Mouse (Mus musculus): ENCODE results near the gene Hsd17b2. TPM values are rescaled to one million over a fixed set of nuclear protein-coding genes. Genes with fewer than 3 reads are reported as not detected.

Gene Hsd17b2
- polyA plus RNA-seq, 1 experiment from 2014 or later = not detected

DNA sequence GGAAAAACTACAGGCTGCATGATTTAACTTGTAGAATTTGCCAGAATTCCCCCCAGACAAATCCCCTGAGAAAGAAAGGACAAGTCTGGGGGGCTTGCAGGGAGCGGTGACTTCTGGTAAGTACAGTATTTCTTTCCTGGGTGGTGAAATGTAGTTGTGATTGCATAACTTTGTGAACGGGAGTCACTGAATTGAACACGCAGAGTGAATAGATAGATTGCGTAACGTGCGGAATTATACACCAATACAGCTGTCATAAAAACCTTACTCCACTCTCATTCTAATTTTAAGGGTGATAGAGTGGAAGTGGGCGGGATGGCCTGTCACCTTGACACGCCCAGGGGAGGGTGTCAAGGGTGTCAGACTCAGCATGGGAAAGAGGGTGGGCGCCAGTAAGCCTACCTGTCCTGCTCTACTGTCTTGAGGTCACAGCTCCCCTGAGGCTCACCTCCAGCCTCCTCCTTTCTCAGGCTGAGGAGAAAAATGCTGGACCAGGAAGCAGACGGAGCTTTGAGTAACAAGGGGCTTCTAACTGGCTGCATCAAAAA, 17.7 kb upstream of the Hsd17b2 start:
- DNase-seq (ENCODE audit: low spot score) = no peak
- no peaks in the 10 kb centered on the region for H3K9me3 ChIP-seq
- H3K27me3 ChIP-seq (replicated peaks; ENCODE audit: low read depth, poor library complexity, severe bottlenecking) = no peaks in the 10 kb centered on the region
- H3K4me3 ChIP-seq = no peak overlapping the region
- H3K27ac ChIP-seq (replicated peaks) = no peak overlapping the region
- H3K4me1 ChIP-seq = peaks cover 21% of the 10 kb centered on the region
- WGBS = 88% methylated on average over 10 of the region's 10 CpGs
- H3K36me3 ChIP-seq (replicated peaks) = no peaks in the 10 kb centered on the region

DNA sequence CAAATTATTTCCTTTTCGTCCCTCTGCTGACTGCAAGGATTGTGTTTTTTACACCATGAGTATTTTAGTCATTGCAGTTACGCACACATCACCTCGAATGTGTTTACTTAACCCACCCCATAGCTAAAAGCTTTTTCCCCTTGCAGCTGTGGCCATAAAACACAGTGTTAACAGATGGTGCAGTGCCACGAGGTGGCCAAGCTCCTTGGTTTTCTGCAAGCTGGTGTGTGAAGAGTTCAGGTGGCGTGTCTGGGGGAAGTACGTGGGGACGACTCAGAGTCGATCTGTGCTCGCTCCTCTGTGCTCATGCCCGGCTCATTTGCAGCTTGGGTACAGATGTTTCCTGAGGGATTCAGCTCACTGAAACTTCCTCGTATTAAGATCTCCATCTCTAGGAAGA, 17.2 kb upstream of the Hsd17b2 start:
- Histone ChIP-seq H3K36me3 (replicated peaks) (no peaks in the 10 kb centered on the region), H3K9me3 (no peaks in the 10 kb centered on the region), H3K27ac (replicated peaks) (no peak overlapping the region; the same call in 1 of the 2 replicates), H3K4me1 (peaks cover 21% of the 10 kb centered on the region), H3K4me3 (no peak overlapping the region), H3K27me3 (replicated peaks; ENCODE audit: low read depth, poor library complexity, severe bottlenecking) (no peaks in the 10 kb centered on the region)
- 73% methylated on average over 11 of the region's 11 CpGs for WGBS
- DNase-seq (ENCODE audit: low spot score) = no peak

DNA sequence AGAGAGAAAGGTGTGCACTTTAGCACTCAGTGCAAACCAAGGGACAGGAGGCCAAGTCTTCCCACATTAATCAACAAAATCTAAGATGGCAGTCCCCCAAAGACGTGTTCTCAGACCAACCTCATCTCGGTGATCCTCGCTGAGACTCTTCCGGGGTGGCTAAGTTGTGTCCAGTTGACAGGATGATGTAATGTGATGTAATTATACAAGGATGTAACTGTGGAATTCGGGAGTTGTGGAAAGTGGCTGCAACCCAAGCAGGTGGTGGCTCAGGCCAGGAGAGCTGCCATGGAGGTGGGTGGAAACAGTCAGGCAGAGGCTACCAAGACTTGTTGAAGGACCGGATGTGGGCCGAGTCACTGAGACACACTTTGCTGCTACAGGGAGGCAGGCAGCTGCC, 13.8 kb upstream of the Hsd17b2 start:
- WGBS = 89% methylated on average over 7 of the region's 7 CpGs
- no peak overlapping the region for H3K4me3 ChIP-seq
- H3K4me1 ChIP-seq = peaks cover 21% of the 10 kb centered on the region

DNA sequence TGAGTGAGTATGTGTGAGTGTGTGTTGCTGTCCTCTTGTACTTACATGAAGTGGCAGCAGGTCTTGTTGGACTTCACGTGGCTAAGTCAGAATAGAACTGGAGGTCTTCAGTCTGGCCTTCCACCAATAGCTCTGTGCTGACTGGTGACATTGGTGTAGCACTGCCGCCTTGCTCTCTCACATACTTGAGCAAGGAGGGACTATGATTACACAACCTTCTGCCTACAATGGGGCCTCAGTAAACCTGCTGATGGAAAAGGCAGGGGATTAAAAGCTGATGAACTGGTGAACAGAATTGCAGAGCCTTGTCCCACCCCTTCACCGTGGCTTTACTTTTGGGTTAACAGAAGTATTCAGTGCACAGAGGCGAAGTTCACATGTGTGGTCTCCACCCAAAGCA, 9.6 kb upstream of the Hsd17b2 start:
- 89% methylated on average over 4 of the region's 4 CpGs for WGBS
- Histone ChIP-seq H3K36me3 (replicated peaks) (no peaks in the 10 kb centered on the region), H3K9me3 (no peaks in the 10 kb centered on the region), H3K4me1 (no peaks in the 10 kb centered on the region), H3K4me3 (no peak overlapping the region), H3K27ac (replicated peaks) (no peak overlapping the region), H3K27me3 (replicated peaks; ENCODE audit: low read depth, poor library complexity, severe bottlenecking) (no peaks in the 10 kb centered on the region)
- DNase-seq (ENCODE audit: low spot score) = no peak

More for the DNA sequence above, 13.8 kb upstream of the Hsd17b2 start:
- Histone ChIP-seq H3K9me3 (no peaks in the 10 kb centered on the region), H3K27ac (replicated peaks) (no peak overlapping the region), H3K36me3 (replicated peaks) (no peaks in the 10 kb centered on the region), H3K27me3 (replicated peaks; ENCODE audit: low read depth, poor library complexity, severe bottlenecking) (no peaks in the 10 kb centered on the region)
- DNase-seq (ENCODE audit: low spot score) = no peak

DNA sequence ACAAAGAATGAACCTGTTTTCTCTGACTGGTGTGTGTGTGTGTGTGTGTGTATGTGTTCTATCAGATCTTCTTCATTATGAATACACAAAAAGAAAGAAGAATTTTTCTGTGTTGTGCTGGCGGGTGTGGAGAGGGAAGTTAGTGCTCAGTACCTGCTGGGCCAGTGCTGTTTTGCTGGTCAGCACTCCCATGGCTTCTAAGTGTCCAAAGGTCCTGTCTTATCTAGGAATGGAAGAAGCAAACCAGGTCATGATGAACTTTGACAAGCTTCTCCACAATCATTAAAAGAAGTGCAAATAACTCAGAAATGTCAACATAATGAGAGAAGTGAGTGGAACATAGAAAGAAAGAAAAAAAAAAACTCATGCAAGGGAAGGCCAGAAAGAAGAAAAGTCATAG, 6.1 kb upstream of the Hsd17b2 start:
- no peaks in the 10 kb centered on the region for H3K9me3 ChIP-seq
- H3K4me3 ChIP-seq = no peak overlapping the region
- no peak overlapping the region for H3K27ac ChIP-seq (replicated peaks)
- no peaks in the 10 kb centered on the region for H3K4me1 ChIP-seq
- 94% methylated on average over 1 of the region's 1 CpGs for WGBS
- H3K27me3 ChIP-seq (replicated peaks; ENCODE audit: low read depth, poor library complexity, severe bottlenecking) = no peaks in the 10 kb centered on the region
- no peak for DNase-seq (ENCODE audit: low spot score)
- H3K36me3 ChIP-seq (replicated peaks) = no peaks in the 10 kb centered on the region

DNA sequence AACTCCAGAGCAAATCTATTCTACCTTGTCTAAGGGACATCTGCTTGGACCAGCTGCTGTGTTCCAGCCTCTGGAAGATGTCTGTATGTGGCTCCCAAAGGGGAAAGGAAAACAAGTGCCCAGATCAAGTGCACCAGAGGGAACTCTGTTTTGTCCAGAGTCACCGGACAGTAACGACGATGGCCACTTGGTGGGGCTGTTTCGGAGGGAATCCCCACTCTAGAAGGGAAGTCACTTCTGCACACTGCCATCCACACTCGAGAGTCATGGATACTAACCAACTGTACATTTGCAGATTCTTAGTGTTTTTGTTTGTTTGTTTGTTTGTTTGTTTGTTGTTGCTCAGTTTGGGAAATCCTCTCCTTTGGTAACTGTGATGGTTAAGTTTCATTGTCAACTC, 4.5 kb upstream of the Hsd17b2 start:
- DNase-seq (ENCODE audit: low spot score) = peak; percentile 21
- WGBS = 48% methylated on average over 5 of the region's 5 CpGs
- no peaks in the 10 kb centered on the region for H3K27me3 ChIP-seq (replicated peaks; ENCODE audit: low read depth, poor library complexity, severe bottlenecking)

DNA sequence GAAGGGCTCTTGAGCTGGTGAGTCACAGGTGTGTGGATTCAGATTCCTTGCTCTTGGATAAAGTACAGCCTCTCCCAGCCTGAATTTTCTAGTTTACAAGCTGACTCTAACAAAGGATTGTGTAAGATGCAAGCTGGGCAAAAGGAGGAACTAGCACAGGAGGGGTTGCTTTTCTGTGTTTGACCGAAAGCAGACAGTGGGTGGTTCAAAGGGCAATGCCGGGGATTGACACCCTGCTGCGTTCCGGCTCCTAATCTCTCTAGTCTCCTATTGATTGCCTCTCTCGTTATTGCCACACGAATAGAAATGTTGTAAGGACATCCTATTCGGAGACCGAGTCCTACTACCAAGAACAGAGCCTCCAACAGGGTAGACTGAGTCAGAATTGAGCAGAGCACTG, 1.0 kb upstream of the Hsd17b2 start:
- DNase-seq (ENCODE audit: low spot score) = no peak
- Histone ChIP-seq H3K36me3 (replicated peaks) (no peaks in the 10 kb centered on the region), H3K9me3 (no peaks in the 10 kb centered on the region), H3K27ac (replicated peaks) (no peak overlapping the region), H3K4me1 (peaks cover 17% of the 10 kb centered on the region), H3K27me3 (replicated peaks; ENCODE audit: low read depth, poor library complexity, severe bottlenecking) (no peaks in the 10 kb centered on the region), H3K4me3 (no peak overlapping the region)
- 66% methylated on average over 8 of the region's 8 CpGs for WGBS

More for the DNA sequence above, 4.5 kb upstream of the Hsd17b2 start:
- H3K9me3 ChIP-seq = no peaks in the 10 kb centered on the region
- H3K4me1 ChIP-seq = peaks cover 6% of the 10 kb centered on the region
- no peak overlapping the region for H3K27ac ChIP-seq (replicated peaks)
- no peaks in the 10 kb centered on the region for H3K36me3 ChIP-seq (replicated peaks)
- no peak overlapping the region for H3K4me3 ChIP-seq

DNA sequence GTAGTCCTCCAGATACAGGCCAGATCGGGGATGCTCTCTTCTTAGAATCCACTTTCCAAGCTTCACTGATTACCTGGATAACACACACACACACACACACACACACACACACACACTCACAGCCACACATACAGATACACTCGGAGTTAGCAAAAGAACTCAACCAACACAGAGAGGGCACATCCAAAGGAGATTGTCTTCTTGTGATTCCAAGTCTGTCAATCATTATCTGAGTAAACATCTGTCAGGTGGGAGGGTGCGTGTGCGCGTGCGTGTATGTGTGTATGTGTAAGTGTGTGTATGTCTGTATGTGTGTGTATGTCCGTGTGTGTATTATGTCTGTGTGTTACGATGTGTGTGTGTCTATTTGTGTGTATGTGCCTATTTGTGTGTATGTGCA, 458 bp upstream of the Hsd17b2 start:
- Histone ChIP-seq H3K4me1 (peaks cover 17% of the 10 kb centered on the region), H3K27ac (replicated peaks) (no peak overlapping the region), H3K36me3 (replicated peaks) (no peaks in the 10 kb centered on the region), H3K27me3 (replicated peaks; ENCODE audit: low read depth, poor library complexity, severe bottlenecking) (no peaks in the 10 kb centered on the region), H3K9me3 (no peaks in the 10 kb centered on the region), H3K4me3 (no peak overlapping the region)
- DNase-seq (ENCODE audit: low spot score) = no peak
- WGBS = 89% methylated on average over 8 of the region's 8 CpGs

DNA sequence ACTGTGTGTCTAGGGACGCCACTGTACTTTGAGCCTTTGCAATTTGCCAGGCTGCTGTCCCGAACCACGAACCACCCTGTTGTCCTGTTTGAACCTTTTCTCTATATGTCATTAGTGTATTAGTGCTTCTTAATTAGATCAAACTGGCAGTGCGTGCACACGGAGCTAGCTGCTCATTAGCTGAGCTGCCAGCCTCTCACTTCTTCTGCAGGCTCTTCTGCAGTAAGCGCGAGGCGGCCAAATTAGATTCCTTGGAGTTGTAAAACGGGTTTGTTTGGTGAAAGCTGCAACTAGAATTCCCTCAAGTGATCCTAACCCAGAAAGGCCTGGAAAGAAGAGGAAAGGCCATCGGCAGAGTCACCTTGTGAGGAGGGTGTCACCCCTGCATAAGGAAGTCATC, 997 bp downstream of the Hsd17b2 start:
- Histone ChIP-seq H3K36me3 (replicated peaks) (no peaks in the 10 kb centered on the region), H3K27me3 (replicated peaks; ENCODE audit: low read depth, poor library complexity, severe bottlenecking) (no peaks in the 10 kb centered on the region), H3K9me3 (no peaks in the 10 kb centered on the region), H3K4me1 (peaks cover 17% of the 10 kb centered on the region), H3K27ac (replicated peaks) (no peak overlapping the region), H3K4me3 (no peak overlapping the region)
- no peak for DNase-seq (ENCODE audit: low spot score)
- 54% methylated on average over 10 of the region's 10 CpGs for WGBS

DNA sequence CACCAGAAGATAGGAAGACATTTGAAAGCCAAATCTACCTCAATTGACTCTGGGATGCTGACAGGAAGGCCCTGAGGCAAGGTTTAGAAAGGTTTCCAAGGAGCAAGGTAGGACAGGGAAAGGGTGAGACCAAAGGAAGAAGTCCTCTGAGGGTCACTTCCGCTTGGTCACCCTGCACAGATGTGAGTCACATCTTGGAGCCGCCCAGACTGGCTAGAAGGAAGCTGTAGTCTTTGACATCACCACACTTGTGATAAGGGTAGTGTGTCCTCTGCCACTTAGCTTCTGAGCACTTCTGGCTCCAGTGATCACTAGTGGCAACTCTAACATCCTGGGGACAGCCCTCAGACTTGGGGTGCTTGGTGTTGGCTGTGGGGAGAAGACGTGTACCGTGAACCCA, 4.4 kb downstream of the Hsd17b2 start:
- WGBS = 88% methylated on average over 4 of the region's 4 CpGs

DNA sequence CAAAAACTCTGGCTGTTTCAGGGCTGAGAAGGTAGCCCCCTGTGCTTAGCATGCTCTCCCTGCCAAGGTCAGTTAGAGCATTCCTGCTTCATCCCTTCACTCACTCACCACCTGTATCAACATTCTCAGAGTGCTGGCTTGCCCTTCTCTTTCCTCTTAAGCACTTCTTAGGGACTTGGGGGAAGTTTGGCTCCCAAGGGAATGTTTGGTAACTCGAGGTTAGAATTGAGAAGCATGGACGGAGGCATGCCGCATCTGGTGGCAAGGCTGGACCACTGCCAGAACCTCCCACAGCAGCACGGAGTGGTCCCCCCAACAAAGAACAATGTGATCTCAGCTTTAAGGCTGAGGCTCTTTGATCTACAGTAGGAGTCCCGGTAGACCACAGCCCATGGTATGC, 10.5 kb downstream of the Hsd17b2 start:
- H3K9me3 ChIP-seq = no peaks in the 10 kb centered on the region
- H3K4me1 ChIP-seq = peaks cover under 1% of the 10 kb centered on the region; the same call in 1 of the 2 replicates
- no peaks in the 10 kb centered on the region for H3K36me3 ChIP-seq (replicated peaks)
- no peaks in the 10 kb centered on the region for H3K27me3 ChIP-seq (replicated peaks; ENCODE audit: low read depth, poor library complexity, severe bottlenecking)
- WGBS = 68% methylated on average over 5 of the region's 5 CpGs
- DNase-seq (ENCODE audit: low spot score) = peak; percentile 12
- H3K27ac ChIP-seq (replicated peaks) = 0 out of 2 replicates have a peak overlapping the region, but pooled peaks have one; percentile 35
- no peak overlapping the region for H3K4me3 ChIP-seq

More for the DNA sequence above, 4.4 kb downstream of the Hsd17b2 start:
- Histone ChIP-seq H3K9me3 (no peaks in the 10 kb centered on the region), H3K4me3 (no peak overlapping the region), H3K36me3 (replicated peaks) (no peaks in the 10 kb centered on the region), H3K27ac (replicated peaks) (no peak overlapping the region), H3K4me1 (peaks cover 17% of the 10 kb centered on the region), H3K27me3 (replicated peaks; ENCODE audit: low read depth, poor library complexity, severe bottlenecking) (no peaks in the 10 kb centered on the region)
- DNase-seq (ENCODE audit: low spot score) = no peak

DNA sequence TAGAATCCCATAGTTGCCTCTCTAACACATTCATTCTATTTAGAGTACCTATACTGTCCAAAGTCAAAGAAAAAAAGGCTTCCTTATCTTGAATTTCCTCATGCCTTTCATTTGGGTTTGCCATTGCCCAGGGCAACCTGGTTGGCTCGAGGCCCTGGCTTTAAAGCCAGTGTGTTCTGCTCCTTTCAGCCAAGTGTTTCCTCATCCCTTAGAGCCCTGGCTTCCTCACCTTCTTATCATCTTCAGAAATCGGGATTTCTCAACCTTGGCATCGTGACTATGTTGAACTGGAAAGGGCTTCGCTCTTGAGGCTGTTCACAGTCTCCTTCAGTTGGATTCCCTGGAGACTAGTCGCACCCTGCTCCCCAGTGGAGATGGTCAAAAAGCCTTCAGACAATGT, 12.9 kb downstream of the Hsd17b2 start:
- no peak overlapping the region for H3K27ac ChIP-seq (replicated peaks)
- no peak overlapping the region for H3K4me3 ChIP-seq
- H3K9me3 ChIP-seq = no peaks in the 10 kb centered on the region
- no peak for DNase-seq (ENCODE audit: low spot score)
- H3K4me1 ChIP-seq = peaks cover 10% of the 10 kb centered on the region; the same call in 1 of the 2 replicates
- WGBS = 92% methylated on average over 5 of the region's 5 CpGs
- H3K36me3 ChIP-seq (replicated peaks) = no peaks in the 10 kb centered on the region
- H3K27me3 ChIP-seq (replicated peaks; ENCODE audit: low read depth, poor library complexity, severe bottlenecking) = no peaks in the 10 kb centered on the region

DNA sequence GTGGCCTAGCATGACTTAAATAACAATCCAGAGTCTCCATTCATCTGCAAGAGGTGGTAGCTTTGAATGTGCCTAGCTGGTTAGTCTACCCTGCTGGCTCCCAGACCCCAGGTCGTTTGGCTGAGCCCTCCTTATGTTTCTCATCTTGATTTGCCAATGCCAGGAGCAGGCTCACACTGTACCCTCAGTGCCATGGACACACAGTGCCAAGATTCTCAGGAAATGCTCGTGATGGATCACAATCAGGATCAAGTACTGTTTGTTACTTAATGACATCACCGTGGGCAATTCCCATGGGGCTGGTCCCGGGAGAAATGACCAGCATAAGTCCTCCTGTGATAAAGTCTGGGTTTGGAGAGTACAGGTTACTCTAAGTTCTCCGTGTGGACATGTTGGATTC, 14.2 kb downstream of the Hsd17b2 start:
- Histone ChIP-seq H3K36me3 (replicated peaks) (no peaks in the 10 kb centered on the region), H3K27me3 (replicated peaks; ENCODE audit: low read depth, poor library complexity, severe bottlenecking) (no peaks in the 10 kb centered on the region), H3K27ac (replicated peaks) (no peak overlapping the region), H3K4me3 (no peak overlapping the region), H3K4me1 (peaks cover 10% of the 10 kb centered on the region; the same call in 1 of the 2 replicates), H3K9me3 (no peaks in the 10 kb centered on the region)
- no peak for DNase-seq (ENCODE audit: low spot score)
- WGBS = 74% methylated on average over 5 of the region's 5 CpGs

All from embryonic facial prominence, embryonic 10.5 days (tissue).